Mouse (Mus musculus) lung, postnatal 25 days (tissue): ENCODE measurements around the gene Azin2.

Experiments used
- DNase-seq: peaks from one replicate; pipeline ENCODE4 v3.0.0; 2022; ENCODE audit warnings: low spot score

The Azin2 gene

DNA sequence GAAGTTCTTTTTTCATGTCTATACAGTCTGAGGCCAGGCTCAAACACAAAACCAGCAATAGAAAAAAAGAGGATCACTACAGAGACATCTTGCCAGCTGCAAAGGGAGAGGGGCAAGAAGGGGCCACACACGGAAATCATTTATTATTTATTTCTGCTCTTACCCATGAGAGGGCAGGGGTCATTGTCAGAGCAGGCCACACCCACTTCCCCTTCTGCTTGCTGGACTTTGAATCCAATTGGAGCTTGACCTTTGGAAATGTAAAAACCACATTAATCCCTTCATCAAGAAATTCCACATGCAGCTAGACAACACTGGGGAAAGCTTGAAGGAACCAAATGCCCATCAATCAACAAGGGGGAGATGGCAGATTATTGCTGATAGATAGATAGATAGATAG is 16.4 kb upstream of the Azin2 start:
- DNase-seq, result no peak

DNA sequence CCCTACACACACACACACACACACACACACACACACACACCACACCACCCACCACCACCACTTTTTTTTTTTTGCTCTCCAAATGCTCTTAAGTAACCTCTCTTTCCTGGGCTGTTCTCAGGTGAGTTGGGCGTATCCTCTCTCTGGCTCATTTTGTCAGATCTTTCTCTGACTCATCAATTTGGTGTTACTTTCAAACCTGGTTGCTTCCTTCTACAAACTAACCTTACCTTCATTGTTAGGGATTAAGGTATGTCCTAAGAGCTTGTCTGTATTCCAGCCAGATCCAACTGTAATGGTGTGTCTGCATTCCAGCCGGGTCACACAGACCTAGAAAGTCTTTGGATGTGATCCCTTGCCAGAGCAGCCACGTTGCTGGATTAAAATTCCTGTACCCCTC is 15.0 kb upstream of the Azin2 start:
- DNase-seq, result no peak

DNA sequence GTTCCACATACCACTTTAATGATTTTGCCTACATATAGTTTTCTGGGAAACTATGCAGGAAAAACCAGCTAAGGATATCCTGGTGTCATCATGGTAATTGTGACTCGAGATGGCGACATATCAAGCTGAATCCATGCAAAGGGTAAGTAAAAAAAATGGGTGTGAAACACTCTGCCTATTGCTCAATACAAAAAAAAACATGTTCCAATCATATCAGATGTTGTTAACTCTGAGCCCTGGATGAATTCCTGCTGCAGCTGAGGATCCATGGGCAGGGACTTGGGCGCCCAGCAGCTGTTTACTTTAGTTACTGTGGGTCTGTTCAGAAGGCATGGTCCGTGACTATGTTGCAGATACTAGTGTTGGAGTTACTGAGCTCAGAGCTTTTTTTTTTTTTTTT is 14.3 kb upstream of the Azin2 start:
- DNase-seq, result no peak

DNA sequence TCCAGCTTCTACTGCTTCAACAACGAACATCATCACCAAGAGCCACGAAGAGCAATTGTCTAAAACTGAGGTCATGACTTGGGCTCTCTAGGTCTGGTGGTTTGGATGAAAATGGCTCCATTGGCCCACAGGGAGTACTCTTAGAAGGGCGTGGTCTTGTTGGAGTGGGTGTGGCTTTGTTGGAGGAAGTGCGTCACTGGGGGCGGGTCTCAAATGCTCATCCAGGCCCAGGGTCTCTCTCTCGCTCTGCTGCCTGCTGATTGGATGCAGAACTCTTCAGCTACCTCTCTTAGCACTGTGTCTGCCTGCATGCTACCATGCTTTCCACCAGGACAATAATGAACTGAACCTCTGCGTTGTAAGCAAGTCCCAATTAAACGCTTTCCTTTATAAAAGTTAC is 12.4 kb upstream of the Azin2 start:
- DNase-seq, result no peak

DNA sequence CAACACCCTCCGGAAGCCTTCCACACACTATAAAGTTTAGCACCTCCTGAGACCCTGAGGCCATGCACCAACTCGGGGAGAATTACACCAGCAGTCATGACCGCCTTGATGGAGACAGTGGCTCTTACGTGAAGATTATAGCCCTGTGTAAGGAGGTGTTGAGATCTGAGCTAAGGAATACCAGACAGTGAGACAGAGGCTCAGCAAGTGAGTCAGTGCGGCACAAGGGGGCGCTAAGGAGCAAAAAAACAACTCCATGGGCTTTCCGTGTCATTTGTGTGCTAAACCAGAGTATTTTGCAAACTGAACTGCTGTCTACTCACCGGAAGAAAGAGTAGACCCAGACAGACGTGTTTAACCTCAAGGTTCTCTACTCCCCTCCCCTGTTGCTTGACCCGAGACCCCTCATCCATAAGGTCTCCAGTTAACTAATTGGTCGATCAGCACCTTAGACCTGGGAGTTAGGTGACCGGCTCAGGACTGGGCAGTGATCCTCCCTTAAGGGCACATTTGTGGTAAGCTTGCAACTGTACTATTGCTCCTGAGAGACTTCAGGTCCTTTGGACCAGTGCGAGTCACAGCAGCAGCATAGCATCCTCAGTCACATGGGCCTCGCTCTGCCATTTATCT is 8.9 kb upstream of the Azin2 start:
- DNase-seq, result peak; percentile 73

DNA sequence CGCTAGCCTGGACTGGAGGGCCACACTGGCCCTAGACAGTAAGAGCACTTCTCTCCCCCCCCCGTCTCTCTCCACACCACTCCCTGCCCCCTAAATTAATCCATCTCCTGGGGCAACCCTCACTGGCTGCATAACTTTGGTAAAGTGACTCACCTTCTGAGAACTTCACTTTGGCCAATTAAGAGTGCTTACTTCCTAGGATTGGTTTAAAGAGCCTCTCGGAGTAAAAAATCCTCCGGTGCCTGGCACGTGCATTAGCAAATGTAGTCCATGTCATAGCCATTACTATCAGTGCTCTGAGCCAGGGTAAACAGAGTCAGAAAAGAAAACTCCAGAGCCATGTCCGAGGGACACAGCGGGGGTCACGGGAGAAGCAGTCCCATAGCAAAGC is 8.2 kb upstream of the Azin2 start:
- DNase-seq, result peak; percentile 66

DNA sequence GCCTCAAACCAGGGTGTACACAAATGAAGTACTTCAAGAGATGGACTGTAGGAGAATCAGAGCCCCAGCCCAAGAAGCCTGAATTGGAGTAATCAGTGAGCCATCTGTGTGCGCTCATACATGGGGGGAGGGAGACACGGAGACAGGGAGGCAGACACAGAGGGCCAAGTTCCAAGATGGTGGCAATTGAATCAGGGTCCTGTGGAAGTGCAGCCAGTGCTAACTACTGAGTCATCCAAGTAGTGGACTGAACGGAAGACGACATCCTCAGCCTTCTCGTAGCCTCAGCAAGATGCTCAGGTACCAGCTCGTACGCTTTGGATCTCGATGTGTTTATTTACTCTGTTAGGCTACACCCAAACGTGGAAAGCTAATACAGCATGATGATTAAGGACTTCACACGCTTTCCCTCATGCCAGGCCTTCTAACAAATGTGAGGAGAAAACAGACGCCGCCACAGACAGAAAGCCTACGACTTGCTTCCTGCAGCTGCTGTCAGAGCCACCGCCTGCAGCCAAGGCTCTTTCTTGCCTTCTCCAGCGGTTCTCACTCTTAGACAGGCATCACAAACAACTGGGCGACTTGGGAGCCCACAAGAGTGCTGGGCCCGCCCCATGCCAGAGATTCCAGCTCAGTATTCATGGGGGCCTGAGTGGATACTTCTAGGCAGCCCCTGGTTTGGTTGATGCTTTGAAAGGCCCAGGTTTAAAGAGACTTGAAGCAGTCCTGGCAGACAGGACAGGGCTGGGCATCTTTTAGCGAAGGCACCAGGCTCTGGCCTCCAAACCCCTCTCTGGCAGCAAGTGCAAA is 7.6 kb upstream of the Azin2 start:
- DNase-seq, result no peak

DNA sequence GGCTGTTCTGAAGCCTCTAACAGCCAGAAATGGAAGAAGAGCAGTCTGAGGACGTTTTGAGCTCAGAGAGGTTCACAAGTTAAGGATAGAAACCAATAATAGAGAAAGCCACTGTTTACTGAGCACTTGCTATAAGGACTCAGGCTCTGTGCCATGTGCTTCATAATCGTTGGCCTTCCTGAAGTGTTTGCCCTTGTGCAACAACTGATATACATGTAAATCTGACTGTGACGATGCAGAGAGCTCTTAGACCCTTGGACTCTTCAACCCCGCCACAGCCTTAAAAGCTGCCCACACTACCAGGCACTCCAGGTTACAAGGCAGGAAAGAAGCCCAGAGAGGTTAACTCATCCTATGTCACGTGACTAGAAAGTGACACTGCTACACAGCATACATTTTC is 6.8 kb upstream of the Azin2 start:
- DNase-seq, result peak; percentile 88

DNA sequence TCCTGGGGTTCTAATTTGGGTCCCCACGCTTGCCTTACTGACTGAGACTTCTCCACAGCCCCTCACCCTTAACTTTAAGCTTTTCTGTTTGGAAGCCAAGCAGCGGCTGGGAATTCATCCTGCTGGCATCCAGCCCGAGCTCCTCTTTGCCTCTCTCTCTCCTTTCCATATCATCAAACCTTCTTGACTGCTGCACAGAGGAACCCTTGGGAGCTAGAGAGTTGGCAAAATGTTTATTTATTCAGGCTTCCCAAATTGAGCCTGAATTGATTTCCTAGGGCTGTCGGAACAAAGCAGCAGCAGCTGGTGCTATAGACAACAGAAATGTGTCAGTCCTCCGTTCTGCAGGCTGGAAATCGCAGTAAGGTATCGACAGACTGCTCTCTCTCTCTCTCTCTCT is 4.5 kb upstream of the Azin2 start:
- DNase-seq, result no peak

DNA sequence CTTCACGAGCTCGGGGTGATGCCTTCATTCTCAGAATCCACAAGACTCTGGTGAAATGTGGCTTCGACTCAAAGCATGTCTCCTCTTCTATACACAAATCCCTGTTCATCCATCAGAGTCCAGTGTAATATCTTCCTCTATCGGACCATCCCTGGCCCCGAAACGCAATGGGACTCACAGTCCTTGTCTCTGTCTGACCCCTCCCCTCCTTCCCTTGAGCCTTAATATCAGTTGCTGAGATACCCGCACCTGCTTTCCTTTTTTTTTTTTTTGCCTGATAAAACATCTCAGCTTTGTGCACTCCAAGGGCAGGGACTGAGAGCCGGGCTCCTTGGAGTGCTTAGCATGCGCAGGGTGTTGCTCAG is 666 bp upstream of the Azin2 start:
- DNase-seq, result no peak

DNA sequence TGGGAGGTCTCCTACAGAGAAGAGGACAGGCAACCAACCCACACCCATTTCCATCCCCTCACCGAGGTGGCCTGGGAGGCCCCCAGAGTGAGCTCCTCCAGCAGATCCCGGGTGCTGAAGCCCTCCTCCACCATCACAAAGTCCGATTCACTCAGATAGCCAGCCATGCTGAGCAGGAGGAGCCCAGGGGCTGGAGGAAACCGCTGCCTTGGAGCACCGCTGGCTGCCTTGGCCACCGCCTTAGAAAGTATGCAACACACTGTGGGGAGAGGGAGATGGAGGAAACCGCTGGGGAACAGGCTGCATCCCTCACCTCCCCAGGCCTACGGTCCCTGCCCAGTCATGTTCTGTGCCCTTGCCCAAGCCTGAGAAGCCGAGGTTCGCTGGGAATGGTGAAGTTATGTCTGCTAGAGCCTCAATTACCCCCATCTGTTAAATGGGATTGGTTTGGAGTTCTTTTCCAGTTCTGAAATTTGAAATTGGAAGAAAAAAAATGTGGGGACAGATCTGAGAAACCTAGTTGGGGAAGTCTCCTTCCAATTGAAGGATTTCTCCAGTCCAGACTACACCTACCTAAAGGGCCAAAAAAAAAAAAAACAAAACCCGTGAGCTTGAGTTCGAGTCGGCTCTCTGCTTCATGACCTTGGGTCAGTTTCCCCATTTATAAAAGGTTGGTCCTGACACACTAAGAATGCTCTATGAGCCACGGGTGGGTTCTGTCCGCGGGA is 777 bp downstream of the Azin2 start:
- no peak for DNase-seq

DNA sequence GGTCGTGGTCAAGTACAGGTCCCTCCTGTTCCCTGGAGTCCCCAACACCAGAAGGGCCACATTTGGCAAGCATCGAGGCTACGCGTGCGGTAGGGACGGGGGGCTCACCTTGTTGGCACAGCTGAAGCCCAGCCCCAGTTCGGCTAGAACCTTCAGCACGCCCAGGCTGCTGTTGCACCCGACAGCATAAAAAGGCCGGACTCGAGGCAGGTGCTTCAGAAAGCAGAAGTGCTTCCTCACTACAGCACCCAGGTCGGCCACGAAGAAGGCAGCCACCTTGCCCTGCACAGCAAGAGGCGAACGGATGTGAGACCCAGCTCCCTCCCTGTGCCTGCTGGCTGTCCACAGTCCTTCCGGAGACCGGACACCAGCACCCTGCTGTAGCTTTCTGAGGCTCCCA is 2.6 kb downstream of the Azin2 start:
- no peak for DNase-seq

DNA sequence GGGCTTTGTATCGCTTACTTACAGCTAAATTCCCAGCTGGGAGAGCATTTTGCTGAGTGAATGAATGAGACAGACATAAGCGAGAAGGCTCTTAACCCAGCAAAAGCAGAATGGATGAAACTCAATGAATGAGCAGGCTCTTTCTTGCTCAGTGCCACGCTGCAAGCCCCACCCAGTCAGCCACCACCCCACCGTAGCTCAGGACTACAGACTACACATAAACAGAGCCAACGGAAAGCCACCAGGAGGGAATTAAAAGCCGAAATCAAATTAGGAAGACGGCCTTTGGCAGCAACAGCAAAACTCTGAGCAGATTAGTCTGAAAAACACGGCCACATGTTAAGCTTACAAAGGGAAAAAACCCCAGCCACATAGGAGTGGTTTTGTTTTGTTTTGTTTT is 3.4 kb downstream of the Azin2 start:
- DNase-seq, result no peak

DNA sequence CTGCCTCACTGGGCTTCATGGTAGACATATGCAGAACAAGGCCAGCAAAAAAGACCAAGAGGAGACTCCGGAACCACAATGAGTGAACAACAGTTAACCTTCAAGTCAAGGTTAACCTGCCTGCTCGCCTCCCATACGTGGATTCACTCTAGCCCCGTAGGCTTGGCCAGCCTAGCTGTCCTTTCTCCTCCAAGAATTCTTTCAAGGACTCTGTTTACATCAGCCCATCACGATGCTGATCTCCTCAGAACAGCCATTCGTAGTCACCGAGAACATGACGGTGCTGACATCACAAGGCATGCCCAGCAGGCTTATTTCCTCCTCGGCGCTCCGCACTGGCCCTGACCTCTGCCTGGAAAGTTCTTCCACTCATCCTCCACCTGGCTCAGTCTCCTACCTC is 4.1 kb downstream of the Azin2 start:
- no peak for DNase-seq

DNA sequence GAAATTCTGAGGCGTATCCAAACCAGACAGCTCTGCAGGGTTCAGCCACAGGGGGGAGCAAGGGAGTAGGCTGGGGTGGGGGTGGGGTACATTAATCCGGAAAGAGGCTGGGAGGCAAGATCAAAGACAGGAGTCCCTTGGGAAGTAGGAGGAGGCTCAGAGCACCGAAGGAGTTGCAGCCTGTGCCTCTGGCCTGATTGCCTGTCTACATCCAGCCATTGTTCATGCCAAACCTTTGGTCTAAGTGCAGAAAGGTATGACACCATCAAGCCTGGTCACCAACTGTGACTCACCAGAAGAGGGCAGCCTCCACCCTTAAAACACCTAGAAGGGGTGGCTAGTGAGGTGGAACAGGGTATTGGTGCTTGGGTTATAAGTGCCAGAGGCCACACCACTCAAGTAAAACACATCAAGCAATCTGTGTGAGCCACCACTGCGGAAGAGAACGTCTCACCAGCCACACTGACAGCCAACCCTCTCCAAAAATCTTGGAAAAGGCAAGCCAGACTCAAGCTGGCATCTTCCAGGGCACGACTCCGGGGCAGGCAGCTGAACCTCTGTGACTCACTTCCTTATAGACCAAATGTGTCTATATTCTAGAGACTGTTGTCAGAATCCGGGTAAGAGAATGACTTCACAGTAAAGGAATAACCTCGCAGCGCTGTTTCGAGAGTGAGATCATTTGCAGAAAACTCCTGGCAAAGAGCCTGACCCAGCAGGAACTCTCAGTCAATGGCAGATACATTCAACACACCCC is 4.9 kb downstream of the Azin2 start:
- peak; percentile 68 for DNase-seq

DNA sequence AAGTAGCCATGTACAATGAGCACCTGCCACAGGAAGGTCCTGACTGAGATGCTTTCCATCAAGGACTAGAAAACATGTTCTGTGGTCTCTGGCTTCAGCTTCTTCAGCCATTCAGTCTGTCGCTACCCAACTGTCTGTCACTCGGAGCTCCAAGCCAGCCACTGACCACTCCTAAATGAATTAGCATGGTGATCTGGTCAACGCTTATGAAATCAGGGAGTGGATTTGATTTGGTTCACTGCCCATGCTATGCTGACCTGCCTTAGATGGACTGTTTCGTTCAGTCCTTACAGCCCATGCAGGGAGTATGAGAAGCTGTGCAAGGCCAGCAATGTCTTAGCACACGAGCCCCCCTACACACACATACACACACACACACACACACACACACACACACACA is 8.4 kb downstream of the Azin2 start:
- DNase-seq, result no peak

DNA sequence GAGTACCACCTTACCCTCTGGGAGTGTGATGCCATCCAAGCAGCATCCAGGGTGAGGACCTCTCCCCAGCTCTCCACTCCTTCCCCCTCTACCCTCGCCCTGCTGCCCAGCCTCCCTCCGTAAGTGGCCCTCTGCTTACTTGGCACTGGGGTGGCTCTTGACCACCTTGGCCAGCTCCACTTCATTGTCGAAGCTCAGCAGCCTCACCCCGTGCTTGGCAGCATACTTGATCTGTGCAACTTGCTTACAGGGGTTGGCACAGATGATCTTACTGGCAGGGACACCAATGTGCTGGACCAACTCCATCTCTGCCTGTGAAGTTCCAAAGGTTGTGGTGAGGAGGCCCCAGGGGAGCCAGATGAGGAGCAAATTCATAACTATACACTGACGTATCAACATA is 11.8 kb downstream of the Azin2 start:
- no peak for DNase-seq

DNA sequence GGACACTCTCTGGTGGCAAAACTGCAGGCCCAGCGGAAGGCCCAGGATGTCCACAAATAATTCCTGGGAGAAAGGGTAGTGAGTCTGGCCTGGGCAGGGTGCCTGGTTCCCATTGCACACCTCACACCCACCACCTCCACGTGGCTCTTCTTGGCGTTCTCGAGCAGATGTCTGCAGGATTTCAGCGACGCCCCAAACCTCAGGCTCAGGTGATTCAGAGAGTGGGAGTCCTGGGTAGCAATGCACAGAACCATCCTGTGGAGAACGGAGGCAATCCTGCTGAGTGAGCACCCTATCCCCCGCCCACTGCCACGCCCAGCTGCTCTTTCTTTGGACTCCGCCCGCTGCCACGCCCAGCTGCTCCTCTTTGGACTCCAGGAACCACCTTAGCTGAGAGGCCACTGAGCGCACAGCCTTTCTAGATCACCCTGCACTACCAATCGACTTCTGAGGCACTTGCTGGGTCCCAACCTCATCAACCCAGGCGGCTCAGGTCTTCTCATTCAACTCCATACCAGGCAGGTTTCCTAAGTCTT is 12.7 kb downstream of the Azin2 start:
- DNase-seq, result no peak

DNA sequence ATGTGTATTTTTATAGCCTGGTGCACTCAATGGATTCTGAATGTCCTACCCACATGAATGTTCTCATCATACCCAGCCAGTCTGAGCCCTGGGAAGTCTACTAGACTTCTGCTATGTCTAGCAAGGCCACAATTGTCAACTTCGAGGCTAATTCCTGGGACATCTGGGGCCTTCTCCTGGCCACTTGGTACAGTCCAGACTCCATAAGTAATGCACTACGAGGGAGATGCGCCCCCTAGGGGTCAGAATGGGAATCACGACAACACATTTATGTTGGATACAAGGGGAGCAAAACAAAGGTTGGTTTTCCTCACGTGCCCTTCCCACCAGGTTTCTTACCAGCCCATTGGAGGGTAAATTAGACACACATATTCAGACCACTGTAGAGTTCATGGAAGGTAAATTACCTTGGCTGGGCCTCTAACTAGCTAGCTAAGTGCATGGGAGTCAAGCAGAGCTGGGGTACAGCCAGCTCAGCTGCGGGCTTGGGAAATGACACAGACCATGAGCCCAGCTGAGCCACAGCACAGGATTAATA is 14.0 kb downstream of the Azin2 start:
- no peak for DNase-seq

DNA sequence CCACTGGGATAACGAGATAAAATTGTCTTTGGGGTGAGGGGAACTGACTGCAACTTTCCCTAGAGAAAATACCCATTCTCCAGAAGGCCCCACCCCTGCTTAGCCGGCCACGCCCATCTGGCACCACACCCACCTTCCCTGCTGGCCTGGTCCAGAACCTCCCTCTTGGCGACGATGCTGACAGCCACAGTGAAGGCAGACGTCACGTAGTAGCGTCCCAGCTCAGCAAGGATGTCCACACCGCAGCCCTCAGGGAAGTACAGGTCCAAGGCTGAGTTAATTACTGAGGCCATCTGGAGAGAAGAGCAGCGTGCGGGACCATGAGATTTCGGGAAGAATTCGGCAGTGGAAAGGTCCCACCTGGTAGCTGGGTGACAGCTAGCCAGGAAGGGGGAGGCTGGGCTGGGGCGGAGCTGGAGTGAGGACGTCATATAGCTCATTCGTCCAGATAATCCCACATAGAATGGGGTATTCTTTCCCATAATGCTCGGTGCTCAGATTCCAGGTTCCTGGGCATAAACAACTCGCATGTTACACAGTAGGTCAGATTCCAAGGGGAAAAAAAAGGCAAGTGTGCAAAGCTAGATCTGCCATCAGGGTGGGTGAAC is 14.8 kb downstream of the Azin2 start:
- no peak for DNase-seq

DNA sequence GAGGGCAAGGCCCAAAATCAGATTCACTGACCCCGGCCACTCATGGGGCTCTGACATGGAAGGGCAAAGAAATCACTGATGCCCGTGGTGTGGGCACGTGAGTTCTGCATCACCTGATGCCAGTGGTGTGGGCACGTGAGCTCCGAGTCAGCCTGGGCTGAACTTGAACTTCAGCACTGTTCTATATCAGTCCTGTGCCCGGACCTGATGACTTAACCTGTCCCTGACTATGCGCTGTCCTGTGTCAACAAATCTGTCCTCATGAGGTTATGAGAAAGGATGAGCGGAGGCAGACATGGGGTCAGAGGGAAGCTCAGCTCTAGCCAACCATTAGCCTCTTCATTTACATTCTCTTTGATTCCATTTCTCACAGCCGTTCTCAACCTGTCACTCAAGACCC is 15.5 kb downstream of the Azin2 start:
- no peak for DNase-seq

DNA sequence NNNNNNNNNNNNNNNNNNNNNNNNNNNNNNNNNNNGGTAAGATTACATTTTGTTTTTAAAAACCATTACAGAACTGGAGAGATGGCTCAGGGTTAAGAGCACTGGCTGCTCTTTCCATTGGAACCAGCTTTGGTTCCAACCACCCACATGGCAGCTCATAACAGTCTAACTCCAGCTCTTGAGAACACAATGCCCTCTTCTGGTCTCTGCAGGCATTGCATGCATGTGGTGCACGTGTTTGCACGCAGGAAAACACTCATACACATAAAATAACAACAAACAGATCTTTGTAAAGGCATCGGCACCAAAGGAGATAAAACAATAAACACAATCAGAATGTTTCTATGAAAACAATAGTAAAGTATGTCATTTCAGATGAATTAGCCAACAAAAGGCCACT is 19.9 kb downstream of the Azin2 start:
- DNase-seq, result no peak
